Mouse (Mus musculus) CD4-positive, CD25-positive, alpha-beta regulatory T cell (primary cell): Measurements from ENCODE around the gene Slit2. TPM values are rescaled to one million over a fixed set of nuclear protein-coding genes. Genes with fewer than 3 reads are reported as not detected.

Experiments used
- polyA plus RNA-seq: library from polyadenylated mRNA; unstranded; fragments of 100-300 nt; shearing (Covaris generic); gene quantifications from one replicate; pipeline ENCODE4 v1.2.1, GENCODE M21; 2017

The Slit2 gene
- polyA plus RNA-seq = 0.25 TPM

DNA sequence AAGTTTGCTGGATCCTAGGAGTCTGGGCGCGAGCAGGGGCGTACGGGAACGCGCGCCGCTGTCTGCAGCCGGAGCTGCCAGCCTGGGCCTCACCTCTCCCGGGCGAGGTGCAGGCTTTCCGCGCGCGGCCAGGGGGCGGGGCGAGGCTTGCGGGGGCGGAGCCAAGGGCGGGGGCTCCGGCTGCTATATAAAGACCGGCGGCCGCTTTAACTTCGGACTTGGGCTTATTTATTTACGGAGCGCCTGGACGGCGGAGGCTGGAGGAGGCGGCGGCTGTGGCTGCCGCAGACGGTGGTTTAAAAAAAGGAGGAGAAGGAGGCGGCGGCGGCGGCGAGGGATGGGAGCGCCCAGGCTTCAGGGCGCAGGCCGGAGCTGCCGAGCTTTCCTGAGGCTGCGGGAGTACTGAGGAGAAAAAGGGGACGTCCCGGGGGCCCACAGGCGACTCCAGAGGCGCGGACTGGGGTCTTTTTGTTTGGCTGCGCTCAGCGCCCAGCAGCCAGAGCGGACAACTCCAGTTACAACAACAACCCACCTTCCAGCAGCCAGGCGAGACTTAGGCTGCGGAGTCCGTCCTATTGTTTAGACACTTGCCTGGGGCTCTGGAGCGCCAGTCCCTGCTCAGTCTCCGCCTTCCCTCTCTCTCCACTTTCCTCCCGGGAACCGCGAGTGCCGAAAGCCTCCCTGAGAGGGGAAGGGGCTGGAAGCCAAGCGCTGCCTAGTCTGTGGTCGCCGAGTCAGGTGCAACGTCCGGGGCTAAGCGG lies at the start of gene Slit2:
Gene Slit2, plus strand, starts transcription at position 198 of the 761 bp plus-strand sequence.

DNA sequence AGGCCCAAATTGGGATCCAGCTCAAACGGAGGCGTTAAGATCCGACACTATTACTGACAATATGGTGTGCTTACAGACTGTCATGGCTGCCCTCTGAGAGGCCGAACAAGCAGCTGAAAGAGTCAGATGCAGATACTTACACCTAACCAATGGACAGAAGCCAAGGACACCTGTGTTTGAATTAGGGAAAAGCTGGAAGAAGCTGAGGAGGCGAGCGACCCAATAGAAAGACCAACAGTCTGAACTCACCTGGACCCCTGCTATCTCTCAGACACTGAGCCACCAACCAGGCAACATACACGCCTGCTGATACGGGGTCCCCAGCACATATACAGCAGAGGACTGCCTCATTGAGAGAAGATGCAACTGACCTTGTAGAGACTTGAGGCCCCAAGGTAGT lies 344.7 kb downstream of the Slit2 start, which contains the start of gene 5730480H06Rik:
Gene 5730480H06Rik, plus strand, starts transcription at position 301 of the 400 bp plus-strand sequence.

